ENCODE assay signal across 9 mouse cellular contexts in genomic region chr14:75787794-75788175, GRCm38 (mm10). TPM values are rescaled to one million over a fixed set of nuclear protein-coding genes. Genes with fewer than 3 reads are reported as not detected.
DNase-seq lines count a peak whose midpoint lies in the region; ATAC-seq lines count a peak whose summit lies in the region.
"Had no signal": no experiment of that assay in that cellular context is flagged by ENCODE, and none has a peak within 500 bp of the region (broad histone marks: within the 10 kb centered on the region; RNA-seq: fewer than 3 reads in every experiment).

No protein-coding gene starts in this region.

- DNase-seq in kidney, adult 8-10 months, result no peak
- peak; percentile 29 for DNase-seq in c-Kit-positive CD71-negative TER-119-negative erythroid progenitor cells, embryonic 14.5 days (ENCODE audit: low read depth)
- no peak for DNase-seq in ovary, postnatal 10 days (ENCODE audit: low spot score)
- DNase-seq in right cerebral cortex, adult 2 months (ENCODE audit: low spot score in 2 of 2), result no peak
- no peak for DNase-seq in kidney, postnatal 10 days

- H3K4me3 ChIP-seq in kidney, embryonic 16.5 days (ENCODE audit: low read length), result no peak overlapping the region
- H3K4me3 ChIP-seq in hindbrain, embryonic 13.5 days, result no peak overlapping the region
- H3K4me3 ChIP-seq in midbrain, embryonic 13.5 days (replicated peaks), result no peak overlapping the region

- H3K27me3 ChIP-seq in kidney, embryonic 16.5 days (ENCODE audit: insufficient read depth, low read length), result peaks cover 13% of the 10 kb centered on the region; the same call in 1 of the 2 replicates
- peaks cover 11% of the 10 kb centered on the region for H3K27me3 ChIP-seq in hindbrain, embryonic 13.5 days
- H3K27me3 ChIP-seq in midbrain, embryonic 13.5 days, result peaks cover 16% of the 10 kb centered on the region
- H3K27me3 ChIP-seq: Patski had no signal

- H3K36me3 ChIP-seq in kidney, embryonic 16.5 days (ENCODE audit: insufficient read depth, low read length), result no peaks in the 10 kb centered on the region
- H3K36me3 ChIP-seq in hindbrain, embryonic 13.5 days, result no peaks in the 10 kb centered on the region
- no peaks in the 10 kb centered on the region for H3K36me3 ChIP-seq in midbrain, embryonic 13.5 days

- no peaks in the 10 kb centered on the region for H3K9me3 ChIP-seq in kidney, embryonic 16.5 days (ENCODE audit: low read length)
- no peaks in the 10 kb centered on the region for H3K9me3 ChIP-seq in hindbrain, embryonic 13.5 days
- H3K9me3 ChIP-seq in midbrain, embryonic 13.5 days, result no peaks in the 10 kb centered on the region

- H3K4me1 ChIP-seq in kidney, embryonic 16.5 days (ENCODE audit: insufficient read depth, low read length), result peaks cover 12% of the 10 kb centered on the region; the same call in 1 of the 2 replicates
- peaks cover 9% of the 10 kb centered on the region for H3K4me1 ChIP-seq in hindbrain, embryonic 13.5 days (replicated peaks)
- peaks cover 11% of the 10 kb centered on the region; the same call in 1 of the 2 replicates for H3K4me1 ChIP-seq in midbrain, embryonic 13.5 days (replicated peaks)

- 33% methylated on average over 7 of the region's 7 CpGs for WGBS in kidney, embryonic 16.5 days
- 39% methylated on average over 7 of the region's 7 CpGs for WGBS in hindbrain, embryonic 13.5 days
- WGBS in midbrain, embryonic 13.5 days, result 35% methylated on average over 7 of the region's 7 CpGs

- no peak overlapping the region for H3K27ac ChIP-seq in kidney, embryonic 16.5 days (ENCODE audit: low read length)
- no peak overlapping the region for H3K27ac ChIP-seq in hindbrain, embryonic 13.5 days
- H3K27ac ChIP-seq in midbrain, embryonic 13.5 days, result no peak overlapping the region

- peak overlapping the region; percentile 83 for H3K4me2 ChIP-seq in kidney, embryonic 16.5 days (replicated peaks; ENCODE audit: low read depth, low read length)
- H3K4me2 ChIP-seq in hindbrain, embryonic 13.5 days, result peak overlapping the region; percentile 69
- peak overlapping the region; percentile 70 for H3K4me2 ChIP-seq in midbrain, embryonic 13.5 days (replicated peaks)

- H3K9ac ChIP-seq in kidney, embryonic 16.5 days (replicated peaks; ENCODE audit: low read length), result no peak overlapping the region
- no peak overlapping the region for H3K9ac ChIP-seq in hindbrain, embryonic 13.5 days
- H3K9ac ChIP-seq in midbrain, embryonic 13.5 days (replicated peaks), result no peak overlapping the region

- ATAC-seq in kidney, embryonic 16.5 days (ENCODE audit: low FRiP score, low TSS enrichment), result no peak
- no peak for ATAC-seq in hindbrain, embryonic 13.5 days (ENCODE audit: low FRiP score)
- ATAC-seq in midbrain, embryonic 13.5 days, result no peak

RNA-seq across cellular contexts. Expression of gene Slc25a30, which starts 0.9 kb away (rescaled TPM):
- polyA plus RNA-seq in kidney, embryonic 16.5 days (2015; fragmentation: Nextera tagmentation; extraction: Ambion mirVana), result 13.0 and 13.1 TPM in 2 replicates
- 11.4 and 12.2 TPM in 2 replicates for polyA plus RNA-seq in hindbrain, embryonic 13.5 days (2015; fragmentation: Nextera tagmentation; extraction: Ambion mirVana)
- polyA plus RNA-seq in midbrain, embryonic 13.5 days (2015; fragmentation: Nextera tagmentation; extraction: Ambion mirVana), result 9.4 and 11.8 TPM in 2 replicates

RNA-seq across cellular contexts. Expression of gene Cog3, which starts 33.5 kb away (rescaled TPM):
- 24.2 and 25.2 TPM in 2 replicates for polyA plus RNA-seq in kidney, embryonic 16.5 days (2015; fragmentation: Nextera tagmentation; extraction: Ambion mirVana)
- 18.6 and 19.2 TPM in 2 replicates for polyA plus RNA-seq in hindbrain, embryonic 13.5 days (2015; fragmentation: Nextera tagmentation; extraction: Ambion mirVana)
- 20.5 and 21.4 TPM in 2 replicates for polyA plus RNA-seq in midbrain, embryonic 13.5 days (2015; fragmentation: Nextera tagmentation; extraction: Ambion mirVana)

RNA-seq across cellular contexts. Expression of gene Tpt1, which starts 57.1 kb away (rescaled TPM):
- 868 and 911 TPM in 2 replicates for polyA plus RNA-seq in kidney, embryonic 16.5 days (2015; fragmentation: Nextera tagmentation; extraction: Ambion mirVana)
- polyA plus RNA-seq in hindbrain, embryonic 13.5 days (2015; fragmentation: Nextera tagmentation; extraction: Ambion mirVana), result 884 and 886 TPM in 2 replicates
- 876 and 886 TPM in 2 replicates for polyA plus RNA-seq in midbrain, embryonic 13.5 days (2015; fragmentation: Nextera tagmentation; extraction: Ambion mirVana)
